Mouse (Mus musculus) MEL (cell line): ENCODE measurements around the gene Ap1ar. TPM values are rescaled to one million over a fixed set of nuclear protein-coding genes. Genes with fewer than 3 reads are reported as not detected.

Experiments used
- DNase-seq: peaks from one replicate; pipeline ENCODE4 v3.0.0; 2011; ENCODE audit warnings: low read depth, low spot score
- H3K27ac ChIP-seq: 2 replicates; pipeline ENCODE4 v1.5.1; 2012; ENCODE audit warnings: low read depth, mild to moderate bottlenecking, control low read depth, low read length, moderate library complexity; ENCODE audit not compliant: control insufficient read depth
- H3K27me3 ChIP-seq, 2 experiments: fragments of 150-350 bp in 1 of 2; sonication (generic) in 1 of 2; 2 replicates each; pipeline ENCODE4 v1.6.1; 2012; ENCODE audit warnings: low read length in 2 of 2, mild to moderate bottlenecking in 2 of 2, improper control_type of control experiment in 1 of 2, moderate library complexity in 1 of 2; ENCODE audit not compliant: insufficient read depth in 2 of 2, control insufficient read depth in 1 of 2
- H3K36me3 ChIP-seq, 2 experiments: 2 replicates each; pipeline ENCODE4 v1.6.1; 2012 to 2014; ENCODE audit warnings: low read length in 2 of 2, improper control_type of control experiment in 1 of 2, inconsistent platforms in 1 of 2, mild to moderate bottlenecking in 1 of 2; ENCODE audit not compliant: insufficient read depth in 2 of 2, control insufficient read depth in 1 of 2
- H3K4me1 ChIP-seq, 2 experiments: fragments of 150-350 bp in 1 of 2; sonication (generic) in 1 of 2; 2 replicates each; pipeline ENCODE4 v1.6.1; 2012; ENCODE audit warnings: low read length in 2 of 2, improper control_type of control experiment in 1 of 2, mild to moderate bottlenecking in 1 of 2; ENCODE audit not compliant: insufficient read depth in 2 of 2, control insufficient read depth in 1 of 2
- H3K4me3 ChIP-seq, 2 experiments: fragments of 150-350 bp in 1 of 2; sonication (generic) in 1 of 2; 2 replicates each; pipeline ENCODE4 v1.5.1; 2012; ENCODE audit warnings: low read depth in 2 of 2, low read length in 2 of 2, mild to moderate bottlenecking in 2 of 2, moderate library complexity in 2 of 2, control low read depth in 1 of 2, improper control_type of control experiment in 1 of 2; ENCODE audit not compliant: control insufficient read depth in 1 of 2, insufficient read depth in 1 of 2
- H3K79me2 ChIP-seq: 2 replicates; pipeline ENCODE4 v1.6.1; 2012; ENCODE audit warnings: mild to moderate bottlenecking, low read length, moderate library complexity; ENCODE audit not compliant: control insufficient read depth, poor library complexity, insufficient read depth
- H3K9ac ChIP-seq: 2 replicates; pipeline ENCODE4 v1.6.1; 2012; ENCODE audit warnings: low read depth, mild to moderate bottlenecking, control low read depth, low read length, moderate library complexity; ENCODE audit not compliant: control insufficient read depth, poor library complexity, severe bottlenecking
- H3K9me3 ChIP-seq: fragments of 150-350 bp; sonication (generic); replicated peaks from 2 replicates; pipeline ENCODE4 v1.6.1; 2012; ENCODE audit warnings: mild to moderate bottlenecking, low read length, improper control_type of control experiment, moderate library complexity; ENCODE audit not compliant: insufficient read depth
- BHLHE40 ChIP-seq: IDR thresholded peaks from 2 replicates; pipeline ENCODE4 v1.6.1; 2012; ENCODE audit warnings: low read depth, mild to moderate bottlenecking, inconsistent platforms, low read length, improper control_type of control experiment, borderline replicate concordance
- CHD2 ChIP-seq: IDR thresholded peaks from 2 replicates; pipeline ENCODE4 v1.6.1; 2011; ENCODE audit warnings: low read length, improper control_type of control experiment
- ELF1 ChIP-seq: IDR thresholded peaks from 2 replicates; pipeline ENCODE4 v1.6.1; 2014; ENCODE audit warnings: low read depth, mild to moderate bottlenecking, inconsistent platforms, low read length, improper control_type of control experiment, moderate library complexity
- ETS1 ChIP-seq: IDR thresholded peaks from 2 replicates; pipeline ENCODE4 v1.6.1; 2012; ENCODE audit warnings: low read depth, mild to moderate bottlenecking, inconsistent platforms, low read length, improper control_type of control experiment, moderate library complexity
- GABPA ChIP-seq: IDR thresholded peaks from 2 replicates; pipeline ENCODE4 v1.6.1; 2012; ENCODE audit warnings: low read depth, mild to moderate bottlenecking, inconsistent platforms, low read length, improper control_type of control experiment, moderate library complexity
- GATA1 ChIP-seq: IDR thresholded peaks from 2 replicates; pipeline ENCODE4 v1.6.1; 2011; ENCODE audit warnings: low read depth, low read length, improper control_type of control experiment
- HCFC1 ChIP-seq: IDR thresholded peaks from 2 replicates; pipeline ENCODE4 v1.6.1; 2012; ENCODE audit warnings: low read depth, mild to moderate bottlenecking, inconsistent platforms, low read length, improper control_type of control experiment, moderate library complexity
- KAT2A ChIP-seq: conservative IDR thresholded peaks from 2 replicates; pipeline ENCODE4 v1.6.1; 2012; ENCODE audit warnings: low read depth, low read length, improper control_type of control experiment, inconsistent platforms
- MAX ChIP-seq: IDR thresholded peaks from 2 replicates; pipeline ENCODE4 v1.6.1; 2011; ENCODE audit warnings: low read length, improper control_type of control experiment
- MXI1 ChIP-seq: IDR thresholded peaks from 2 replicates; pipeline ENCODE4 v1.6.1; 2011; ENCODE audit warnings: mild to moderate bottlenecking, low read depth, low read length, improper control_type of control experiment
- MYB ChIP-seq: IDR thresholded peaks from 2 replicates; pipeline ENCODE4 v1.6.1; 2011; ENCODE audit warnings: mild to moderate bottlenecking, low read depth, low read length, improper control_type of control experiment
- MYC ChIP-seq: IDR thresholded peaks from 2 replicates; pipeline ENCODE4 v1.6.1; 2011; ENCODE audit warnings: low read depth, mild to moderate bottlenecking, low read length, improper control_type of control experiment, moderate library complexity
- POLR2AphosphoS2 ChIP-seq: IDR thresholded peaks from 2 replicates; pipeline ENCODE4 v1.6.1; 2011; ENCODE audit warnings: low read length, improper control_type of control experiment
- POLR2AphosphoS5 ChIP-seq: IDR thresholded peaks from 2 replicates; pipeline ENCODE4 v1.6.1; 2012; ENCODE audit warnings: low read depth, borderline replicate concordance, mild to moderate bottlenecking, inconsistent platforms, low read length, moderate library complexity, mixed read lengths
- RAD21 ChIP-seq: IDR thresholded peaks from 2 replicates; pipeline ENCODE4 v1.6.1; 2011; ENCODE audit warnings: mild to moderate bottlenecking, low read depth, low read length, improper control_type of control experiment
- SIN3A ChIP-seq: IDR thresholded peaks from 2 replicates; pipeline ENCODE4 v1.6.1; 2012; ENCODE audit warnings: low read length, improper control_type of control experiment, inconsistent platforms
- TAL1 ChIP-seq: IDR thresholded peaks from 2 replicates; pipeline ENCODE4 v1.6.1; 2012; ENCODE audit warnings: mild to moderate bottlenecking, inconsistent platforms, low read length, moderate library complexity, mixed read lengths
- TCF12 ChIP-seq: IDR thresholded peaks from 2 replicates; pipeline ENCODE4 v1.6.1; 2014; ENCODE audit warnings: low read depth, mild to moderate bottlenecking, inconsistent platforms, low read length, improper control_type of control experiment, moderate library complexity
- UBTF ChIP-seq: IDR thresholded peaks from 2 replicates; pipeline ENCODE4 v1.6.1; 2012; ENCODE audit warnings: low read depth, mild to moderate bottlenecking, inconsistent platforms, low read length, improper control_type of control experiment, moderate library complexity, borderline replicate concordance; ENCODE audit not compliant: insufficient read depth
- USF2 ChIP-seq, 2 experiments: IDR thresholded peaks; 2 replicates each; pipeline ENCODE4 v1.6.1; 2011 to 2012; ENCODE audit warnings: improper control_type of control experiment in 2 of 2, low read length in 2 of 2, borderline replicate concordance in 1 of 2, inconsistent platforms in 1 of 2, low read depth in 1 of 2, mild to moderate bottlenecking in 1 of 2; ENCODE audit not compliant: insufficient read depth in 1 of 2
- ZMIZ1 ChIP-seq: IDR thresholded peaks from 2 replicates; pipeline ENCODE4 v1.6.1; 2012; ENCODE audit warnings: low read depth, mild to moderate bottlenecking, inconsistent platforms, low read length, improper control_type of control experiment, moderate library complexity
- ZNF384 ChIP-seq: IDR thresholded peaks from 2 replicates; pipeline ENCODE4 v1.6.1; 2012; ENCODE audit warnings: low read depth, mild to moderate bottlenecking, inconsistent platforms, low read length, improper control_type of control experiment
- polyA plus RNA-seq, 2 experiments: library from polyadenylated mRNA; stranded (reverse) in 1 of 2; unstranded in 1 of 2; fragments of >175 nt in 1 of 2; fragments of >200 nt in 1 of 2; gene quantifications; 2 replicates each; pipeline versions ENCODE4 v1.2.1 to v1.2.4; 2012; ENCODE audit warnings: low replicate concordance in 2 of 2, low read depth in 1 of 2; ENCODE audit not compliant: insufficient read length in 2 of 2, insufficient read depth in 1 of 2, missing spikeins in 1 of 2
- total RNA-seq: library from RNA; depleted of rRNA; stranded (reverse); fragments of 300-350 nt; gene quantifications from 2 replicates; pipeline ENCODE4 v1.2.3, GENCODE M21; 2012

Ap1ar gene
- total and polyA plus RNA-seq, 3 experiments = 65.0 to 107 TPM; not detected in 1

DNA sequence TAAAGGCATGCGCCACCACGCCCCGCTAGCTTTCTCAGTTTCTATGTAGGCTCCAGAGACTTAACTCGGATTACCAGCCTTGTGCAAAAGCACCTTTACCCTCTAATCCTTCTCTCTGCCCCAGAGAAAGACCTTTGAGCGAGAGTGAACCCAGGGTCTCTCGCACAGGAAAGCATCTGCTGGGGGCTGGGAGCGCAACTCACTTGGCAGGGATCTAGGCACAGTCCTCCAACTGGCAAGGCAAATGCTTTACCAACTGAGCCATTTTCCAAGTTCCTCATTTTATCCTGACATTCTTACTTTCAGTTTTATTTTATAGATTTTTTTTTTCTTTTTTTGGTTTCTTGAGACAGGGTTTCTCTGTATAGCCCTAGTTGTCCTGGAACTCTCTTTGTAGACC, 44.3 kb downstream of the Ap1ar start:
- Histone ChIP-seq H3K79me2 (no peaks in the 10 kb centered on the region; the same call in 1 of the 2 replicates), H3K36me3 (peaks cover 0 to 10% of the 10 kb centered on the region in 2 experiments; a peak in 2 of 4 replicates), H3K27me3 (no peaks in the 10 kb centered on the region), H3K9ac (peak overlapping the region; percentile 31; the same call in 1 of the 2 replicates), H3K4me3 (peak overlapping the region in 1 of 2 experiments; percentile 32; a peak in 1 of 4 replicates), H3K4me1 (peaks cover 5 to 14% of the 10 kb centered on the region in 2 experiments; a peak in 3 of 4 replicates), H3K27ac (peak overlapping the region; percentile 73), H3K9me3 (no peaks in the 10 kb centered on the region)
- TF ChIP-seq MYB (no peak), ELF1 (no peak), BHLHE40 (no peak), GATA1 (no peak), MYC (no peak), USF2 (IDR thresholded peaks at IDR 0.05; ENCODE audit: borderline replicate concordance in 1 of 2, insufficient read depth in 1 of 2, low read depth in 1 of 2, low read length in 2 of 2) (no peak), KAT2A (no peak), CHD2 (no peak), MXI1 (no peak), ZNF384 (peak; percentile 67; the same call in 1 of the 2 replicates), MAX (no peak), SIN3A (peak; percentile 37; the same call in 1 of the 2 replicates), RAD21 (no peak), TCF12 (no peak), POLR2AphosphoS2 (no peak), ZMIZ1 (no peak), TAL1 (no peak), ETS1 (peak; percentile 74), GABPA (no peak), POLR2AphosphoS5 (no peak), HCFC1 (no peak), UBTF (no peak)
- DNase-seq = peak; percentile 54
